Mouse (Mus musculus): Measurements from ENCODE around the gene Cnih3. TPM values are rescaled to one million over a fixed set of nuclear protein-coding genes. Genes with fewer than 3 reads are reported as not detected.

Gene Cnih3
- total RNA-seq, 2 experiments from 2014 or later = 64.2 to 66.6 TPM

DNA sequence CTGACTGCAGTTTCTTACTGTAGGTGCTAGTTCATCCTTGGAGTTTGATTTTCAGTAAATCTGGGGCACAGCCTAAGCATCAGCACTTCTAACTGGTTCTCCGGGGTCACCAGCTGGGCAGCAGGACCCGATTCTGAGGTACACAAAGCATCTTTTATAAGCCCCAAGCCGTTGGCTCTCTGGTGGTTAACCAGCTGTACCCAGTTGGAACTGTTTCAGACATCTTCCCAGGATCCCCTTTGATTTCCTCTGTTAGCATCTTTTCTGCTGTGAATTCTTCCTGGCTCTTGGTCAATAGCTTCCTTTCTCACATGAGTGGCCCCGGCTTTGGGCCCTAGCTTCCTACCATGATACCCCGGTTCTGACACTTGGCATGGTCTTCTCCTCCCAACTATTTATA lies 132.3 kb downstream of the Cnih3 start:
- no peak for DNase-seq (ENCODE audit: extremely low spot score in 1 of 2, low spot score in 1 of 2)

DNA sequence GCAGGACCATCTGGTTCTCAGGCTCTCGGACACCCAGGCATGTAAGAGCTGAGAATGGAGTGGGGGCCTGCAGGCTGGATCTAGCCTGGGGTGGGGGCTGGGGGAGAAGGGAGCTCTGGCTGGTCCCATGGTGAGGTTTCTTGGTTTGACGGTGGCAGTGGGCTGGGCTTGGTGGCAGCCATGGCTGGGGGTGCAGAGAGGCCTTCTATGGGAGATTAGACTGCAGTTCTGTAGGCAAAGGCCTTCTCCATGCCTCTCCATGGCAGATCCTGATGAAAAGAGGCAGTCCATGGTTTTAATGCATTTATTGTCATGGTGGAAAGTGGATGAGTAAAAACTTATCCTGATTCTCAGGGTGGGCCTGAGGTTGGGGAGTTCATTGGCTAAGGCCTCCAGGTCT lies 151.0 kb downstream of the Cnih3 start:
- DNase-seq (ENCODE audit: extremely low spot score in 1 of 2, low spot score in 1 of 2) = no peak

DNA sequence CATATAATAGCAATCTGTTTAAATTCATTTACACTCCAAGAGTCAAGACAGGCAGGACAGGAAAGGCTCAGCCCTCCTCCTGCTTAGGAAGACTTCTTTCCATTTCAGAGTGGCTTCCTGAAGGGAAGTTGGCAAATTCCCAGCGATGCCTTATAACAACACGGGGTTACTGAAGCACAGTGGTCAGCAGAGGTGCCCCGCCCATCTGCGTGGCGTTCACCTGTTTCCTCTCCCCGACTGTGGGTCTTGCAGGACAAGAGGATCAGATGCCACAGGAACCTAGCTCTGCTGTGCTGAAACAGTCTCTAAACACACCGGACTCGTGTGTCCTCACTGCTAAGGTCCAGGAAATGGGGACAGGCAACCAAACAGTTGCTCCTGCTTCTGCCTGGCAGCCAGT lies 152.9 kb downstream of the Cnih3 start:
- DNase-seq (ENCODE audit: extremely low spot score in 1 of 2, low spot score in 1 of 2) = no peak

Other genes with a start within 250 kb of the Cnih3 start
- gene Nvl, start 208.4 kb upstream of the Cnih3 start, total RNA-seq (2021) = 10 to 100 TPM; 25.1 to 34.5 TPM
- 10 to 100 TPM; 22.8 to 27.1 TPM for gene Cnih4, start 207.9 kb upstream of the Cnih3 start, total RNA-seq (2021)
- 100 to 1,000 TPM; 109 to 116 TPM for gene Wdr26, start 140.6 kb upstream of the Cnih3 start, total RNA-seq (2021)
- under 1 TPM; 0.34 to 0.52 TPM for gene Ccdc121, start 158.8 kb downstream of the Cnih3 start, total RNA-seq (2021)
- under 1 TPM; 0.25 to 0.87 TPM for gene Dnah14, start 223.9 kb downstream of the Cnih3 start, total RNA-seq (2021)